Mouse (Mus musculus) intestine, embryonic 16.5 days (tissue): ENCODE data around the gene Trak2. TPM values are rescaled to one million over a fixed set of nuclear protein-coding genes. Genes with fewer than 3 reads are reported as not detected.

ENCODE experiments used
- ATAC-seq: fragments of 200-750 bp; cut with Nextera tagmentation; 2 replicates; pipeline ENCODE4 v1.8.0; 2017; ENCODE audit warnings: moderate TSS enrichment, moderate library complexity
- H3K27ac ChIP-seq: fragments of 300-500 bp; sonication (generic); 2 replicates; pipeline ENCODE4 v1.5.1; 2014; ENCODE audit warnings: mild to moderate bottlenecking, low read length
- H3K27me3 ChIP-seq: fragments of 300-500 bp; sonication (generic); replicated peaks from 2 replicates; pipeline ENCODE4 v1.6.1; 2014; ENCODE audit warnings: low read length, control low read depth, mixed read lengths; ENCODE audit not compliant: control insufficient read depth, insufficient read depth
- H3K36me3 ChIP-seq: fragments of 300-500 bp; sonication (generic); 2 replicates; pipeline ENCODE4 v1.6.1; 2014; ENCODE audit warnings: low read length, control low read depth; ENCODE audit not compliant: control insufficient read depth, insufficient read depth
- H3K4me1 ChIP-seq: fragments of 300-500 bp; sonication (generic); 2 replicates; pipeline ENCODE4 v1.6.1; 2014; ENCODE audit warnings: low read length, control low read depth, mixed read lengths; ENCODE audit not compliant: control insufficient read depth, insufficient read depth
- H3K4me2 ChIP-seq: fragments of 300-500 bp; sonication (generic); 2 replicates; pipeline ENCODE4 v1.6.1; 2014; ENCODE audit warnings: low read depth, low read length, control low read depth
- H3K4me3 ChIP-seq: fragments of 300-500 bp; sonication (generic); 2 replicates; pipeline ENCODE4 v1.5.1; 2014; ENCODE audit warnings: mild to moderate bottlenecking, low read length
- H3K9ac ChIP-seq: fragments of 300-500 bp; sonication (generic); 2 replicates; pipeline ENCODE4 v1.6.1; 2014; ENCODE audit warnings: low read depth, low read length
- H3K9me3 ChIP-seq: fragments of 300-500 bp; sonication (generic); 2 replicates; pipeline ENCODE4 v1.6.1; 2016; ENCODE audit warnings: low read length, control low read depth; ENCODE audit not compliant: control insufficient read depth
- WGBS: fragments of 180-500 bp; shearing (Covaris S2); extraction: QIAGEN DNeasy Blood & Tissue Kit; methylation state at CpG from one replicate; pipeline ENCODE4 v1.1.7; 2014; 5-methylcytosine and 5-hydroxymethylcytosine counted together
- polyA plus RNA-seq: library from polyadenylated mRNA; unstranded; fragments of >200 nt; fragmentation: Nextera tagmentation; extraction: Ambion mirVana; gene quantifications from 2 replicates; pipeline ENCODE4 v1.2.1, GENCODE M21; 2015

The Trak2 gene
- 9.1 and 9.7 TPM in 2 replicates for polyA plus RNA-seq

GRCm38 (mm10) chr1:58973366-58974221, at the start of gene Trak2, which contains the start of gene Stradb:
Gene Trak2 (minus strand): TSS chr1:58973430.
Gene Stradb (plus strand): TSS chr1:58973522.
- H3K4me2 ChIP-seq: peak within 1 kb of the TSS; percentile 89
- peak within 1 kb of the TSS; percentile 94 for H3K4me3 ChIP-seq
- no peaks in the 10 kb centered on the region for H3K9me3 ChIP-seq
- peak within 1 kb of the TSS; percentile 94 for H3K9ac ChIP-seq
- peak; percentile 98 for ATAC-seq
- no peaks in the 10 kb centered on the region for H3K36me3 ChIP-seq
- H3K27me3 ChIP-seq: no peaks in the 10 kb centered on the region
- H3K27ac ChIP-seq: peak within 1 kb of the TSS; percentile 82
- 0% methylated on average over 69 of the region's 69 CpGs for WGBS
- H3K4me1 ChIP-seq: peaks cover 10% of the 10 kb centered on the region; the same call in 1 of the 2 replicates

- no peaks in the 10 kb centered on the region for H3K27me3 ChIP-seq
- 64% methylated on average over 3 of the region's 3 CpGs for WGBS
- no peaks in the 10 kb centered on the region for H3K36me3 ChIP-seq
- ATAC-seq: no peak
- H3K27ac ChIP-seq: no peak overlapping the region
- H3K9me3 ChIP-seq: no peaks in the 10 kb centered on the region
- H3K4me2 ChIP-seq: no peak overlapping the region
- no peak overlapping the region for H3K4me3 ChIP-seq
- H3K9ac ChIP-seq: no peak overlapping the region
- no peaks in the 10 kb centered on the region for H3K4me1 ChIP-seq
Observed at GRCm38 (mm10) chr1:59021556-59021955, 48.3 kb upstream of the Trak2 start.

- H3K4me2 ChIP-seq: no peak overlapping the region
- H3K27me3 ChIP-seq: no peaks in the 10 kb centered on the region
- H3K9me3 ChIP-seq: no peaks in the 10 kb centered on the region
- WGBS: 37% methylated on average over 4 of the region's 4 CpGs
- no peaks in the 10 kb centered on the region for H3K4me1 ChIP-seq
- H3K9ac ChIP-seq: no peak overlapping the region
- H3K36me3 ChIP-seq: no peaks in the 10 kb centered on the region
- no peak for ATAC-seq
- H3K4me3 ChIP-seq: no peak overlapping the region
- H3K27ac ChIP-seq: no peak overlapping the region
Observed at GRCm38 (mm10) chr1:59009250-59009649, 36.0 kb upstream of the Trak2 start.

GRCm38 (mm10) chr1:58995313-58995712, 22.1 kb upstream of the Trak2 start:
- Histone ChIP-seq H3K4me3 (no peak overlapping the region), H3K27me3 (no peaks in the 10 kb centered on the region), H3K36me3 (no peaks in the 10 kb centered on the region), H3K4me2 (no peak overlapping the region), H3K9me3 (no peaks in the 10 kb centered on the region), H3K9ac (no peak overlapping the region), H3K4me1 (no peaks in the 10 kb centered on the region), H3K27ac (no peak overlapping the region)
- 92% methylated on average over 5 of the region's 5 CpGs for WGBS
- ATAC-seq: no peak

- Histone ChIP-seq H3K9me3 (no peaks in the 10 kb centered on the region), H3K27ac (no peak overlapping the region), H3K4me2 (no peak overlapping the region), H3K4me1 (no peaks in the 10 kb centered on the region), H3K4me3 (no peak overlapping the region), H3K36me3 (no peaks in the 10 kb centered on the region), H3K27me3 (no peaks in the 10 kb centered on the region), H3K9ac (no peak overlapping the region)
- ATAC-seq: no peak
- WGBS: 24% methylated on average over 1 of the region's 1 CpGs
Observed at GRCm38 (mm10) chr1:58993723-58994122, 20.5 kb upstream of the Trak2 start.

GRCm38 (mm10) chr1:58993144-58993543, 19.9 kb upstream of the Trak2 start:
- H3K9ac ChIP-seq: no peak overlapping the region
- H3K4me3 ChIP-seq: no peak overlapping the region
- no peak overlapping the region for H3K4me2 ChIP-seq
- peak; percentile 64; the same call in 1 of the 2 replicates for ATAC-seq
- no peaks in the 10 kb centered on the region for H3K4me1 ChIP-seq
- H3K9me3 ChIP-seq: no peaks in the 10 kb centered on the region
- 82% methylated on average over 7 of the region's 7 CpGs for WGBS
- no peak overlapping the region for H3K27ac ChIP-seq
- H3K27me3 ChIP-seq: no peaks in the 10 kb centered on the region
- H3K36me3 ChIP-seq: no peaks in the 10 kb centered on the region

GRCm38 (mm10) chr1:58984586-58984985, 11.4 kb upstream of the Trak2 start:
- 85% methylated on average over 5 of the region's 5 CpGs for WGBS
- Histone ChIP-seq H3K36me3 (no peaks in the 10 kb centered on the region), H3K27me3 (no peaks in the 10 kb centered on the region), H3K4me1 (no peaks in the 10 kb centered on the region), H3K9me3 (no peaks in the 10 kb centered on the region), H3K4me2 (no peak overlapping the region), H3K27ac (no peak overlapping the region), H3K9ac (no peak overlapping the region), H3K4me3 (no peak overlapping the region)
- no peak for ATAC-seq

- no peak overlapping the region for H3K4me2 ChIP-seq
- no peaks in the 10 kb centered on the region for H3K27me3 ChIP-seq
- no peak overlapping the region for H3K27ac ChIP-seq
- ATAC-seq: no peak
- no peaks in the 10 kb centered on the region for H3K9me3 ChIP-seq
- H3K36me3 ChIP-seq: no peaks in the 10 kb centered on the region
- WGBS: 87% methylated on average over 3 of the region's 3 CpGs
- H3K9ac ChIP-seq: no peak overlapping the region
- no peaks in the 10 kb centered on the region for H3K4me1 ChIP-seq
- H3K4me3 ChIP-seq: no peak overlapping the region
Observed at GRCm38 (mm10) chr1:58982276-58982675, 9.0 kb upstream of the Trak2 start.

GRCm38 (mm10) chr1:58972851-58973365, 322 bp downstream of the Trak2 start:
- H3K4me2 ChIP-seq: peak overlapping the region; percentile 71
- no peaks in the 10 kb centered on the region for H3K27me3 ChIP-seq
- no peaks in the 10 kb centered on the region for H3K36me3 ChIP-seq
- peak overlapping the region; percentile 94 for H3K4me3 ChIP-seq
- no peaks in the 10 kb centered on the region for H3K9me3 ChIP-seq
- under 1% methylated on average over 28 of the region's 28 CpGs for WGBS
- H3K4me1 ChIP-seq: peaks cover 10% of the 10 kb centered on the region; the same call in 1 of the 2 replicates
- H3K27ac ChIP-seq: peak overlapping the region; percentile 82
- peak overlapping the region; percentile 94 for H3K9ac ChIP-seq
- ATAC-seq: peak; percentile 39
